Mouse (Mus musculus) v-Abl transformed pro-B cells (cell line): Measurements from ENCODE around the gene Tmem171.

Experiments
- in situ Hi-C, 2 experiments: fragments of 400-800 bp; cut with MboI; formaldehyde crosslinking; loops; one replicate each; pipeline ENCODE4 v1.15.1; 2025; ENCODE audit not compliant: unreplicated experiment in 2 of 2

Tmem171 gene

DNA sequence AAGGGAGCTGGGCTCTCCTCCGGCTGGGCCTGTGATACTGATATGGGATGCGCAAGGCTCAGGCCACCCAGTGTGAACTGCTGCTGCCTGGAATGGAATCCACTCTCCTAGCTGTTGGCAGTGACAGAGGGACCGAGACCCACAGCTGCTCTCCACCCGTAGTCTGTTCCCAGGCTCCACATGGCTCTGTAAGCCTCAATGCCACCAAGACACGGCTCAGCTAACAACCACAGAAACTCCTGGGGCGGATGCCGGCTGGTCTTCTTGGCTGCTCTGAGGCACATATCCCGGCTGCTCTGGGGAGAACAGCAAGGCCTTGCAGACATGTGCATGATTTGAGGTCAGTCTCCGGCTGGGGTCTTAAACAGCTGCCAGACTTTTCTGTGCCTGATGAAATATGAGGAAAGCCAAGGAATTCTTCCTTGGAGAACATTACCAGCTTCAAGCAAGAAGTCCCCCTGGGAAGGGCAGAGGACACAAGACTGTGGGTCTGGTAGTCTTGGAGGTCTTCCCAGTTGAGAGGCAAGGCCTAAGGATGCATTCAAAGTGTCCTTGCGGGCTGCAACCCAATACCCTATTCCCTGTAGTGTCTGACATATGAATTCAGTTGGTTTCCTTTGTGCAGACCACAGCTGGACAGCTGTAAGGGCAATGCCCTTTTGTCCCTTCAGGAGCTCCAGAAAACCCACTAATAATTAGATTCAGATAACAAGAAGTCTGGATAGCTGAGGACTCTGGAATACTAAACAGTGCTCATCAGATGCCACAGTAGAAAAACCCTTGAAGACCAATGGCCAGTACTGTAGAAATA lies 40.3 kb downstream of the Tmem171 start:
- in situ Hi-C loops: no loop called here

DNA sequence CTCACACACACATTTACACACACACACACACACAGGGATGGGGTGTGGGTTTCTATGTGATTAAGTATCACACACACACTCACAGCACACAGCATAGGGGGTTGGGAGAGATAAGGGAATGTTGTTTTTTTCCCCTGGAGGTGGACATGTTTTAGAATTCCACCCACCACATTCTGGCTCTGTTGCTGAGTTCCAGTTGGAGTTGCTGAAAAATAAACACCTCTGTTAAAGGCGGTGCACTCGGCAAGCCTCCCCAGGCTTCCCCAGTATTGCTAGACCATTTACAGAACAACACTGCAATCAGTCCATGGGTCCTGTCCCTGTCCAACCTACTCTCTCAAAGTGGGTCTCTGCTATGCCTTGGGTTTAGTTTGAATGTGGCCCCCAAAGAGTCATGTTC lies 42.4 kb downstream of the Tmem171 start:
- in situ Hi-C loops: no loop called here

DNA sequence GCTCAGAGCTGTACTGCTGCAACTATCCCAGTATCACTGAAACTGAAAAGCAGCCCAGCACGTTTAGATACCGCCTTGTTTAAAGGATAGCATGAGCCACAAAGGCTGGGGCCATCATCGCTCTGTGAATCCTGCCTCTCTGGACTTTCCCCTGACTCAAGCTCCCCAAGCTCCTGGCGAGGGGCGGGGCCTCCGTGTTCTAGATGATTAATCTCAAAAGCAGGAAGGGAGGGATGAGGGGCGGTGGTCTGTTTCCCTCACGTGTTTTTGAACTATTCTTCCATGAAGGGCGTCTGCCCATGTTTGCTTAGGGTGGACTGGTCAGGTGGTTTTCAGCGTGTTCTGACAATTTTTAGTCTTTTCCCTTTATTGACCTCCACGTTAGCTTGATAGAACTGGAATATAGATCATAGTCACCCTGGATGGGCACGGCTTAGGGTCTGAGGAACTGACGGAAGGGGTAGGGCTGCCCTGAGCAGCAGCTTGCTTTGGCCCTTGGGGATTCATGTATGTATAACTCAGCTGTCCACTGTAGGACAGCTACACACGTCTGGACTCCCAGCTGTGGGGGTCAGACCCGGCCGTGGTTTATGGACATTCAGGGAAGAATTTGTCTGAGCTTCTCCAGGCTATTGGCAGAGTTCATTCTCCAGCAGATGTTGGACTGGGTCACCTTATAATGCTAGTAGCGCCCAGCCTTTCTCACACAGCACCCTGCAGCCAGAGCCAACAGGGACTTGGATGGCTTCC lies 43.2 kb downstream of the Tmem171 start:
- in situ Hi-C loops: no loop called here

DNA sequence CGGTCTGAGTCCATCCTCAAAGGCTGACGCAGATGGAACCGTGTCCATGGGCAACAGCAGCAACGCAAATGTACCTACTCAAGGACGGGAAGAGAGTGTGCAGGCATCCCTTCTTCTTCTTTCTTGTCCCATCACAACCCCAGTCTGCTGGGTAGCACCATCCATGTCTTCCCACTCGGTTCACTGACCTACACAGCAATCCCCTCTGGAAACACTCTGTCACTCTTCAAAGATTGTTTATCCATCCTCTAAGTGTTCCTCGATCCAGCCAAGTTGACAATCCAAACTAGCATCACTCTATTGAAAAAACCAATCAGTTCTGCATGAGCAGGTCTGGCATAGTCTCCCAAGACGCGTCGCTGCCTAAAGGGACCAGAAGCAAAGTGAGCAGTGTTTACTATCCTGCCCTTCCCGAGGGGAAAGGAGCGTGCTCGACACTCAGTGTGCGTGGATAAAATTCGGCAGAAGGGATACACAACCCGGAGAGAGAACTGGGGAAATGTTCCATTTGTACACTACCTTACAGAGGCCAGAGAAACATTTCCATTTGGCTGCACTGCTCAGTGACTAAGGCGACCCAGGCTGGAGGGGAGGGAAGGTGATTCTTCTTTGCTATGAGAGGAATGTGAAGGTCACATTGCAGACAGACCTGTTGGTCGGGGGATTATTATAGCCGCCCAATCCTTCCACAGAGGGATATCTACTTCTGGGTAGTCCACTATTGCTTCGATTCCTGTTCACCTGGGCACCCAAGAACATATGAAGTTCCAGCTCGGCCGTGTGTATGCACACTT lies 46.7 kb downstream of the Tmem171 start:
- in situ Hi-C loops: no loop called here

DNA sequence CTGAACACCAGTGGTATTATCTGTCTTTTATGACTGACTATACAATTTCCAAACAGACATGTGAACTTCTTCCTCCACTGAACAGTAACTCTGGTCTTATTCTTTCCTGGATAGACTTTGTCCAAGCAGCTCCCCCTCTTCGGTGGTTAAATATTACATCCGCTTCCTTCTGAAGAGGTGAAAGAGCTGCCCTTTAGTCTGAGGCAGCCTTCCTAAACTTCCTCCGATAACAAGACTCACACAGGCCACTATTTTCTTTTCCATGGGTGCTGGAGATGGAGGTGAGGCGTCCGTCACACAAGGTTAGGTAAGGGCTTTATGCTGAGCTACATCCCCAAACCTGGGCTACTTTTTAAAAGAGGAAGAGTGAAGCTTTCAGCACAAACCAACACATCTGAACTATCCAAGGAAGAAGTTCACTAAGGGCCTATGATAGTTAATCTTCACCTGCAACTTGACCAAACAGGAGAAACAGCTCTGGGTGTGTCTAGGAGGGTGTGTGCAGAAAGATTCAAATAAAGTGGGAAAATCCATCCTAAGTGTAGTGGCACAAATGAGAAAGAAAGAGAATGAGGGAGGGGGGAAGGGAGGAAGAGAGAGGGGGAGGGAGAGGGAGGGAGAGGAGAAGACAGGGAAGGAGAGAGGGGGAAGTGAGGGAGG lies 56.0 kb downstream of the Tmem171 start:
- in situ Hi-C loops: no loop called here

DNA sequence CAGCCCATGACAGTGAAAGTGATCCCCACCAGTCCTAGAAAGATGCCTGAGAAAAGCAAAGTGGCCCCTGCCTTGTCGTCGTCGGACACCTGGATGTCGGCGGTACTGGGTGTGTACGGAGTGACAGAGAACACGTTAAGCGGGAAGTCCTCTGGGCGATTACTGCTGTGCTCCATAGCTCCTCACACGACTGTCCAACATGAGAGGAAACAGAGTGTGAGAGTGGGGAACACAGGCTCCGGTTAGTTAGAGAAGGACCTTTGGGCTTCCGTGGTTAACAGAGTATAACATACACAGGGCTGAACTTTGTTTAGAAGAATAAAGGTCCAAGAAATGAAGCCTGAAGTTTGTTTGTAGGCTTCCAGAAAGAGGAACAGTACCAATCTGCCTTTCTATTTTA lies 57.5 kb downstream of the Tmem171 start, which contains the start of gene Tmem174:
Gene Tmem174 (minus strand): TSS at position 266 of the 400 bp plus-strand sequence.
- in situ Hi-C loops: no loop called here

DNA sequence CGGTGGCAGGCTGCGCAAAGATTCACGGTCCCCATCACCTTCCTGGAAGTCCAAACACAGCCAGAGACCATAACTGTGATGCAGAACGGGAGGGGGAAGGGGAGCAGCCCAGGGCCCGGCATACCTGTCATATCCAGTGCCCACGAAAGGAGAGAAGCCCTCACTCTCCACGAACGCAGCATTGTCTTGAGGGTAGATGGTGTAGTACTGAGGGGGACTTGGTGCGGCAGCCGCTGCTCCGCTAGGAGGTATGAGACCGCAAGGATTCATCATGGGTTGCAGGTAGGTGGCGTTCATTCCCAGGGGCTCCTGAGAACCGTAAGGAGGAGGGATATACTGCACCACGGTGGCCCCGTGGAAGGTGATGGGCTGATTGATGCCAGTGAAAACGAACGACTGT lies 58.1 kb downstream of the Tmem171 start:
- in situ Hi-C loops: no loop called here
